Mouse (Mus musculus) testis, postnatal 14 days (tissue): Measurements from ENCODE around the gene Vps8.

Source experiments
- DNase-seq: peaks from one replicate; pipeline ENCODE4 v3.0.0; 2021; ENCODE audit warnings: low spot score

Gene Vps8

GRCm38 (mm10) chr16:21422645-21423545, at the start of gene Vps8:
Gene Vps8 (plus strand): TSS chr16:21423118.
- DNase-seq: peak; percentile 92

GRCm38 (mm10) chr16:21373316-21373960, 49.5 kb upstream of the Vps8 start:
- no peak for DNase-seq

GRCm38 (mm10) chr16:21374067-21374466, 48.9 kb upstream of the Vps8 start:
- DNase-seq: no peak

GRCm38 (mm10) chr16:21375147-21375546, 47.8 kb upstream of the Vps8 start:
- DNase-seq: no peak

GRCm38 (mm10) chr16:21376316-21376715, 46.6 kb upstream of the Vps8 start:
- no peak for DNase-seq

GRCm38 (mm10) chr16:21376949-21377604, 45.8 kb upstream of the Vps8 start:
- no peak for DNase-seq

GRCm38 (mm10) chr16:21377605-21377968, 45.3 kb upstream of the Vps8 start:
- DNase-seq: no peak

GRCm38 (mm10) chr16:21381469-21381868, 41.4 kb upstream of the Vps8 start:
- DNase-seq: no peak

- no peak for DNase-seq
Observed at GRCm38 (mm10) chr16:21382152-21382911, 40.6 kb upstream of the Vps8 start.

GRCm38 (mm10) chr16:21385926-21386881, 36.7 kb upstream of the Vps8 start:
- DNase-seq: no peak

GRCm38 (mm10) chr16:21389316-21389715, 33.6 kb upstream of the Vps8 start:
- DNase-seq: peak; percentile 80

- no peak for DNase-seq
Observed at GRCm38 (mm10) chr16:21390744-21391143, 32.2 kb upstream of the Vps8 start.

GRCm38 (mm10) chr16:21392099-21392498, 30.8 kb upstream of the Vps8 start:
- peak; percentile 38 for DNase-seq

- peak; percentile 69 for DNase-seq
Observed at GRCm38 (mm10) chr16:21392517-21393112, 30.3 kb upstream of the Vps8 start.

GRCm38 (mm10) chr16:21395546-21395945, 27.4 kb upstream of the Vps8 start:
- DNase-seq: no peak

- no peak for DNase-seq
Observed at GRCm38 (mm10) chr16:21397681-21398080, 25.2 kb upstream of the Vps8 start.

GRCm38 (mm10) chr16:21398345-21399051, 24.4 kb upstream of the Vps8 start:
- DNase-seq: no peak

- no peak for DNase-seq
Observed at GRCm38 (mm10) chr16:21399942-21400341, 23.0 kb upstream of the Vps8 start.

GRCm38 (mm10) chr16:21402068-21402467, 20.9 kb upstream of the Vps8 start:
- no peak for DNase-seq

GRCm38 (mm10) chr16:21403402-21403801, 19.5 kb upstream of the Vps8 start:
- DNase-seq: no peak
